Mouse (Mus musculus) T-helper 1 cell (primary cell): ENCODE results near the gene Gm38392.

Experiments used
- in situ Hi-C: fragments of 300-600 bp; cut with MboI, MseI; formaldehyde crosslinking; loops from one replicate; pipeline ENCODE4 v1.15.1; 2025; ENCODE audit warnings: high pct_unique_total_duplicates

Gm38392 gene

DNA sequence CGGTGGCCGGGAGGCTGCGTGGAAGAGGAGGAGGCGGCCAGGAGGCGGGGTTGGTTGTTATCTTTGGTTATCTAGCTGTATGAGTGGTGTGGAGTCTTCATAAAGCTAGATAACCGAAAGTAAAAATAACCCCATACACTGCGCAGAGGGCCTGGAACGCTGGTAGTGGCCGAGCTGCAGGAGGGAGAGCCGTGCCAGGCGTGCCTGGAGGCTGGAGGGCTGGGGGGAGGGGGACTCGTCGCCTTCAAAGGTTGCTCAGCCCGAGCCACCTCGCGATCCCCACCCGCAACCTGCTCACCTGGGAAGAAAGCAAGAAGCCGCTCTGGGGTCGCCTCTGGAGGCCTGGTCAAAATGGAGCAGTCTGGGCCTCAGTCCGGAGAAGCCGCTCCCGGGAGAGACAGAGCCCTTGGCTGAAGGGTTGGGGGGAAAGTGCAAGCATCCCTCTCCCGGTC is 71.4 kb downstream of the Gm38392 start:
- in situ Hi-C loops: no loop called here

DNA sequence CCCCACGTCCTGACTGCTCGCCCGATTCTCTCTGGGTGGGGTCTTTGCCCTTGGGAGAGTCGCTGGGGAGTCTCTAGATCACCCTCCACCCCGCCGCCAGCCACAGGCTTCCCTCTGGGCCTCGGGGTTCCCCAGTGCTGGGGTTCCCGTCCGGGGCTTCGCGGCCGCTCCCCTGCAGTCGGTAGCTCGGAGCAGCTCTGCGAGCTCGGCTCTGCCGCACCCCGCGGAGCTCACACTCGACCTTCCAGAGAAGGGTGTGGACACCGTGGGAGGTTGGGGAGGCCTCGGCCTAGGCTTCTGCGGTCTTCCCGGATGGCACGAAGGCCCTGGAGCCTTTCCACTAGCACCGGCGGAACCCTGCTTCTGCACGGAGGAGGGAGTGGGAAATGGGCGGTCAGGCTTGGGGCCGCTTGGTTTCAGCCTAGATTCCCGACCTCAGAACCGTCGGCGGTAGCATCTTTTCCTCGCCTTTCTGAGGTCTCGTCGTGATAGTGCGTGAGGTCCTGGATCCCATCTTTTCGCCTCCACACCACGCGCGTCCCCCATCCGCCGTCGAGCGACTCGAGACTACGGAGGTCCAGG is 71.9 kb downstream of the Gm38392 start:
- in situ Hi-C loops: no loop called here

DNA sequence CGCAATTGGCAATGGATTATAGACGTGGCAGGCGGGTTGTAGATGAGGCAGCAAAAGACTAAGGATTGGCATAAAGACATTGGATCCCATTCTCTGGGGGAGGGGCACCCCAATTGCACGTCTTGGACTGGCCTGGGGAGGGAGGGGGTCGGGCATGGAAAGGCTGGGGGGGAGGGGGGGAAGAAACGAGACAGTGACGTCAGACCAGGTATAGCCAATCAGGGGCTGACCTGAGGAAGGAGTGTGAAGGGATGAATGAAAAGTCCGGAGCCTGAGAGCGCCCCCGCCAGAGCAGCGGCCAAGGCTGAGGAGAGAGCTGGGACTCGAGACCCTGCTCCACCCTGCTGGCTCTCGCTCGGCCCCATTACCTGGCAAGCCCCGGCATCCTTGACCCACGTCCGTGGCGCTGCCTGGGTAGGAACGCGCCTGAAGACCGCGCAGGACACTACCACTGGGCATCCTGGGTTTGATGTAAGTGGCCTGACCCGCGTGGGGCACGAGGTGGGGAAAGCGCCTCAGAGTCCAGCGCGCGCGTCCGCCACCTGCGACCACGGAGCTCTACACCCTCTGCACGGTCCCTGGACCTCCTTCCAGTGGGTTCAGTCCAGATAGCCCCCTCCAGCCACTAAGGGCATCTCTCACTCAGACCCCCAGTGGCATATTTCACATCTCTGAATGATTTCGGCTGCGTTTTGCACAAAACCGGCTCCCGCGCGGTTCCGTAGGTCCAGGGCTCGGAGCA is 72.6 kb downstream of the Gm38392 start:
- in situ Hi-C loops: no loop called here

DNA sequence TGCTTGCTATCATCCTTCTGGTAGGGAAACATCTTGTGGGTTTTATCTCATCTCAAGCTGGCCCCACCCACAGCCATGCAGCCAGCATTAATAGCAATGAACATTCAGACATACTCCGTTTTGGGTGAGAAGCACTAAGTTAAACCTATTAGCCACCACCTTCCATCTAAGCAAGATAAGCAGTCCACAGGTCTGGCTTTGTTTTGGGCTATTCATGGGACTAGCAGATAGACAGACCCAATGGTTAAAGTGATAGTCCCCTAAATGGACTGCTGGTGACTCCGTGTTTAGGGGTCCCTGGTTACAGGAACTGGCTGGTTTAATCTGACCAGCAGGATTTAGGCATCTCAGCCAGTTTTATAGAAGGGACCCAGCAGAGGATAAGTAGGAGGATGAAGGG is 74.0 kb downstream of the Gm38392 start:
- in situ Hi-C loops: no loop called here

DNA sequence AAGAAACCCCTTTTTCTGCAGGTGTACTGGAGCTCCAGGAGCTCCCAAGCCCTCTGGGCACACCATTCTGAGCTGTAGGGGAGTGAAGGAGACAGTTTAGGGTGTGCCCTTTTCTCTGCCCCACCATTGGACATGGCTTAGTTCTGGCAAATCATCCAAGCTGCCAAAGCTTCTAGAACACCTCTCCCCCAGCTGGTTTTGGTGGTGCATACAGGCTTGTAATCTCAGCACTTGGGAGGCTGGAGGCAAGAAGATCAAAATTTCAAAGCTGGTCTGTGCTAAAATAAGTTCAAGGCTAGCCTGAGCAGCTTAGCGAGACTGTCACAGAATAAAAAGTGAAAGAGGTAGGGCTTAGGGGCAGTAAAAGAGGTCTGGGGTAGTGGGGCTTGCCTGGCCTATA is 74.7 kb downstream of the Gm38392 start:
- in situ Hi-C loops: no loop called here

DNA sequence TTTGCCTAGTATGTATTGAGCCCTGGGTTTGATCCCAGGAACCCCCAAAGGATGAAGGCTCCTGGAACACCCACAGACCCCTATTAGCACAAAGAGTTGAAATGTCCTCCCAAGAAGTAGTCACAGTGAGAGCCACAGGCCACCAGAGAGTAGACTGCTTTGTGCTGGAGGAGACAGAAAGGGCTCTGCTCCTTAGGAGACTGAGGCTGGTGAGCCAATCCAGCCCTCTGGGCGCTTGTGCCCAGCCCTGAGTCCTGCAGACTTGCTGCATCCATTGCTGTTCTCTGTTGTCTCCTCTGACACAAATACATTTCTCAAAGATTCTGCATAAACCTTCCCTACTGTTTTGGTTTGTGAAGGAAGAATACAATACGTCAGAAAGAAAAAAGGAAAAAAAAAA is 76.1 kb downstream of the Gm38392 start:
- in situ Hi-C loops: no loop called here

DNA sequence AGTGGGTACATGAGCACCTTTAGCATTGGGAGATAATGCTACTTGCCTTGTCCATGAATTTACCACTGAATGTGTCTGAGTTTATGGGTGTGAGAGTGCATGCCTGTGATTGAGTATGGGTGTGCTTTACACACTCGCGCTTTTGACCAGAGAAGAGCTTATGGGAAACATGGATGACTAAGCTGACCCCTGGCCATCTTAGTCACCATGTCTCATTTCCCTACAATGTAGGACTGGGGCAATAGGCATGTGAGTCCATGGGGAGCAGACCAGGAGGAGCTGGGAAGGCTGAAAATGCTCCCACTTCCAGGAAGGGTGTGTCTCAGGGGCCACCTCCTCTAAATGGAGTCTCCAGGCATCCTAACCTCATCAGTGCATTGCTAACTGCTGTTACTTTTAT is 76.9 kb downstream of the Gm38392 start:
- in situ Hi-C loops: no loop called here

DNA sequence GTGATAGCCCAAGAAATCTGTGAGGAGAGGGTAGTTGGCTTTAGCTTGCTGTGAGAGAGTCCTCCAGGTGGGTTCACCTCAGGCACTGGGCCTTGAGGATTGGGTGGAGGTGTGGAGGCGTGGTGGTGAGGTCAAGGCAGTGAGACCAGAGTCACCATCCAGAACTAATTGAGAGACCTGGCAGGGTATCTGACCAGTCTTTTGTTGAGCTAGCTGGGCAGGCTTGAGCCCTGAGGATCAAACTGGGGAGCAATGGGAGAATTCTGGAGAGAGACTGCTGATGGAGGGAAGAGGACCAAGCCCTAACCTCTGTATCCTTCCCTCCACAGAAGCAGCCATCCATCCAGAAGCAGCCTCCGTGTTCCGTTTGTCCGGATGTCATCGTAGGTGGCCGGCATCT is 77.7 kb downstream of the Gm38392 start:
- in situ Hi-C loops: no loop called here

DNA sequence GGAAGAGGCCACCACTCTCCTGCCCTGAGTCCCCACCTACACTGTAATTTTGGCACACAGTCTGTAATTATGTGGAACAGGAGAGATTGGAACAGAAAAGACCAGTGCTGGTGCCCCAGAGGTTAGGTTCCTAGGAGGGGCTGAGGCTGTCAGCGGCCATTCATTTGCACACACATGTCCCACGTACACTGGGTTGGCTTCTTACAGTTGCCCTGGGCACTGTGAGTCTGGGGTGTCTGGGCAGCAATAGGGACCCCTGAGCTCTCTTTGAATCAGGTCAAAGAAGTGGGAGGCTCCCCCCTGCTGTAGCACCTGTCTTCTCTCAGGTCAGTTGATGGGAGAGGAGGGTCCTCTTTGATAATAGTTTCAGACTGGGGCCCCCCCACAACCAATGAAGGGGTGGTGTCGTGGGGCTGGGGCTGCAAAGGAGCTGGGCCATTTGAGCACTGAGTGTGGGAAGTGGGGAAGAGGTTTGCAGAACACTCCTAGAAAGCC is 78.7 kb downstream of the Gm38392 start:
- in situ Hi-C loops: no loop called here

DNA sequence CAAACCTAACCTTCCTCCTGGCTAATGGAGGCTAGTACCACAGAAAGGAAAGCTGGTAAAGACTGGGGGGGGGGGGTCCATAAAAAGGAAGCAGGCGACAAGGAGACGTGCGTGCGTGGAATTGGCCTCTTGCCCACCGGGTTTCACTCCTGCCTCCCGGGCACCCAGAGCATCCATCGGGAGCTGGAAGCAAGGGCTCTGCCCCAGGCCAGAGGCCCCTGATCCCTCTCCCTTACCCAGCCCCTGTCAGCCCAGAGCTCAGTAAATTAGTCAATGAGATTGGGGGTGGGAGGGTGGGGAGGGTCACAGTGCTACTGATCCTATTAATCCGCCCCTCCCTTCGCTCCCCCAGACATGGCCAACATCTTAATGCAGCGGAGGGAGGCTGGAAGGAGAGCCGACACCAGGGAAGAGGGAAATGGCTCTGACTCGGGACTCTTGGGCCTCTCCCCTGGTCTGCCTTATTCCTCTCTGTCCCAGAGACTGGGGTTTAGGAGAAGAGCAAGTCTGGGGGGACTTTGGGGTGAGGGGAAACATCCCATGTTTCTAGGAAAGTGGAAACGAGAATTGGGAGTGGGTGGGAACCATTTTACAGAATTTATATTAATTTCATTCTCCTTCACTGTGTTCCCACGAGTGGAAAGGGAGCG is 79.4 kb downstream of the Gm38392 start:
- in situ Hi-C loops: no loop called here

DNA sequence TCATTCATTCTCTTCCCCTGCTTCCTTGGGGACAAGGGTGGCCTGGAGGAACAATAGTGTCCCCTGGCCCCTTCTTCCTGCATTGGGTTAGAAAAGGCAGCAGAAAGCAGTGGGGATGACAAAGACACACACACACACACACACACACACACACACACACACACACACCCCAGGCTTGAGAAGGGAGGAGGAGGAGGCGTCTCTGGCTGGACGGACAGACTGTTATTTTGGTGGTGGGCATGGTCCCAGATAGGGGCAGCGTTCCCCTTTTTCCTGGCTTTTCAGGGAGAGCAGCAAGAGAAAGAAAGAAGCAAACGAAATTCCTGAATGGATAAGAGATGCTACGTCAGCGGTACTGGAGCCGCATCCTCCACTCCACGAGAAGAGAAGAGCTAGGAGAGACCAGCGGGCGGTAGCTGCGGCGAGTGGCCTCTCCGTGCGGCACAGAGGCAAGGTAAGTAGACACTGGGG is 80.1 kb downstream of the Gm38392 start:
- in situ Hi-C loops: no loop called here

DNA sequence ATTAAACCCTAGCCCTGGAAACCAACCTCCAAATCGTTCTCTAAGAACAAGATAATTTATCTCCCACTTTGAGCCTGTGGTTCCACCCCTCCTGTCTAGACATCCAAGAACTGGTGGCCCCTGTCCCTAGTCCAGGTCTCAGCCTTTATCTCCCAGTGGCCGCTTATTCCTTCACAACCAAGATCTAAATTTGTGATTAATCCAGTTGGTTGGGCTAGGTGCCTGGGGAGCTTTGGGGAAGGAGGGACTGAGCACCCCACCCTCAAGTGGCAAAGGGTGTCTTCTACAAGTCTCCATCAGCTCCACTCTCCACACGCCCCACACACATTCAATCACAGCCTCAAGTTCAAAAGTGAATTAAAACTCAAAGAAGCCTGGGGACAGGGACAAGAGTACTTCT is 80.5 kb downstream of the Gm38392 start:
- in situ Hi-C loops: no loop called here

DNA sequence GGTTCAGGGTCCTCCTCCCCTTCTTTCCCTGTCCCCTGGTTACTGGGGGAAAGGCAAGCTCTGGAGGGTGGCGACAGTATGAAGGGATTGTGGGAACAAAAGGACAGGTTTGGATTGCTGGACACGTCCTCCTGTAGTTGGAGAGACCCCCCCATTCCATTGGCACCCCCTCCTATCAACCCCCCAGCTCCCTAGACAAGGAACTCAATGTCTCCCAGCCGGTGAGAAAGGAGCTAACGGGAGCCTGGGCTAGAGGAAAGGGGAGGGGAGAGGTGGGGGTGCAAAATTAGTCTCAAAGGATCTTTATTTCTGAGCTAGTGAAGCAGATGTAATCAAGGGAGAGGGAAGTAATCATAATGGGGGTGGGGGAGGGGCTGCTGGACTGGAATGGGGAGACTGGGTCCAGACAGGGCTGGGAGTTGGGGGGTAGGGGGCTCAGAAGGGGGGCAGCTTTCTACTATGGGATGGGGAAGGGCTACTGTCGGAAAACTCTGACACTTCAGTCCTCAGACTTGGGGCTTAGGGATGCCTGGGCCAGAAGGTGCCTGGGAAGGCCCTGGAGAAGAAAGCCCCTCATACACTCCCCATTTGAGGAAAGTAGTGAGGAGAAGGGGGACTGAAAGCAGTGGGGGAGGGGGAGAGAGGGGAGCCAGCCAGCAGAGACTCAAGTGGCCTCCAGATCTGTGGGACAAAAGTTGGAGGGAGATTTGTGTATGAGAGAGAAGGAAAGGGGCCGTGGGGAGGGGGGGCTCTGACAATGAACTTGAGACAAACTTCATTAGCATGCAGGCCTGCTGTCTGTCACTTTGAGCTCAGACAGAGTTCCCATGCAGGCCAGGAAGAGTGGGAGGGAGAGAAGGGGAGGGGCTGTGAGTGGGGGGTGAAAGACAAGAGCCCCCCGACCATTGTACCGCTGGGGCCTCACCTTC is 81.2 kb downstream of the Gm38392 start:
- in situ Hi-C loops: no loop called here

DNA sequence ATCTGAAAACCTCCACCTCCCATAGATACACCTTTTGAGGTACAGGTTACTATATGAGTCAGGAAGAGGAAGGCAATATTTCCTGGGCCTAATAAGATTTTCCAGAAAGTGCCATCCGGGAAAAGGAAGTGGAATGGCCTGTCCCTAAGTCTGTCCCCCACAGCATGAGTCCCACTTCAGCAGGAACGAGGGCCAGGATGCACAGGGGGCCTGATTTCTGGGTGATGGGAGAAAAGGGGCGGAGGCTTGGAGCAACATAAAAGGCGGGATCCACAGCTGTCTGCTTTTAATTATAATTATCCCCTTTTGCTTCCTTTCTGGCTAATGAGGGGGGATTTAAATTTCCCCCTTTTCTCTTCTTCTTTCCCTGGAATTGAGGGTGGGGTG is 81.8 kb downstream of the Gm38392 start:
- in situ Hi-C loops: no loop called here

DNA sequence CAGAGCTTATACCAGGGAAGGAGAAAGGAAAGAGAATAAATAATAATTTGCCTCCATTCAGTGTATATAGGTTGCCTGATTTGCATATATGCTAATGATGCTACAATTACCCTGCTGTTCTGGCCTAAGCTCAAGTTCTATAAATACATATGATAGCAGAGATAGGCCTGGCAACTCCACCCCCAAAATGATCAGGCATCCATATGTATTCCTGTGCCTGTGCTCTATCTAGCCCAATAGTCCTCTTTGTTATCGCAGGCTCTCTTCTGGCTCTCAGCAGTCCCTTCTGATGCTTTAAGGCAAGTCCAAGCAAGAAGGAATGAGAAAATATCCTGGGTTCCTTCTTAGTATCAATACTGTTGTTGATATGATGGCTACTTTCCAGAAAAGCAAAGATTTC is 82.3 kb downstream of the Gm38392 start:
- in situ Hi-C loops: no loop called here

DNA sequence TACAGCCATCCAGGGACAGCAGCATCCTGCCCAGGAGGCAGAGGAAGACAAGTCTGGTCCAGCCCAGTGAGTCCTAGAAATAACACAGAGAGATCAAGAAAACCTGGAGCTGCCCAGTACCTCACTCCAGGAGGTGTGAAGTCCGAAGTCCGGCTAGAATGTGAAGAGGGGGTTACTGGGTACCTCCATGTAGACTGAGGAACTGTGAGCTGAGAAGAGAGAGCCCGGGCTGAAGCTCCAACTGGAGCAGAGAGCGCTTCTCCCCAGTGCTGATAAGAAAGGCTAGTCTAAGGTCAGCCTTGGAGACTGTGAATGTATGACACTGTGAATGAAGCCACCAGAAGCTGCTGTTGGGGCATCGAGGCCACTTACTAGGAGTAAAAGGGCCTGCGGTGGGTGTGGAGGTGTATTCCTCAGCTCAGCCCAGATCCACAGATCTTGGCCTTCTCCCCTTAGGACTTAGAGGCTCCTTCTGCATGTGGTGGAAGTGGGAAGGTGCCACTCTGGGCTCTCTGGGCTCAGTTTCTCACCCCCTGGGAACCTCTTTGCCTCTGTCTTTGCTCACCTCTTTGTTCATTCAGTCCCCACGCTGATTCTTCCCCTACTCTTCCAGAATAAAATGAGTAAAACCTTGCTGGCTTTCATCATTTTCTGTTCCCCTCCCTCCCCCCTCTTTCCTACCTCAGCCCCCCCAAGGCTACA is 82.9 kb downstream of the Gm38392 start:
- in situ Hi-C loops: no loop called here

DNA sequence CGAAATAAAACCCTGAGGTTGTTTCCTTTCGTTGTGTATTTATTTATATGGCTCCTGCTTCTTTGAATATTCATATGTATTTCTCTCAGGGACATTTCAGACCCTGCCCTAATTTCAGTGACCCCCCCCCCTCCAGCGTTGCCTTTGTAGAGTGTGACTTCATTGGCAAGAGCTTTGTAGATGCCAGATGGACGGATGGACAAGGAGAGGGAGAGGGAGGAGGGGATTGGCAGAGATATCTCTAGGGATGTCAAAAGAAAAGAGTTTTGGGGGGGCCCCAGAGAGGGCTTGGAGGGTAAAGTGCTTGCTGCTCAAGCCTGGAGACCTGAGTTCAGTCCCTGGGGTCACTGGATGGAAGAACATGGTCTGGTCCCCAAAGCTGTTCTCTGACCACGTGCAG is 83.6 kb downstream of the Gm38392 start:
- in situ Hi-C loops: no loop called here

DNA sequence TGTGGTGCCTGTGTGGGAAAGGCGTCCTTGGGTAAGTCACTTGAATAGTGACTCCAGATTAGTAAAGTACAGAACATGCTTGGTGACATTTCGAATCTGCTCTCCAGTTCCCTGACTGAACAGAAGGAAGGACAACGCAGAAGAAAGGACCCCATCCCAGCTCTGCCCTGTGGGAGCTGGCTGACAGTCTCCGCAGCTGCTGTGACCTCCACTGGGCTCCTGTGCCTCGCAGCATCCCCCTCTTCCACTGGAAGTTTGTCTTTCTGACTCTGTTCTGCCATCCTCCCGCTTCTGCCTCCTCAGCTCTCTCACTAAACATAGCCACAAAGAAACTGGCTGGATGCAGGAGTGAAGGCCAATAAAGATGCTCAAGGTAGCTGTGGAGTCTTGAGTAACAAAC is 84.0 kb downstream of the Gm38392 start:
- in situ Hi-C loops: no loop called here

DNA sequence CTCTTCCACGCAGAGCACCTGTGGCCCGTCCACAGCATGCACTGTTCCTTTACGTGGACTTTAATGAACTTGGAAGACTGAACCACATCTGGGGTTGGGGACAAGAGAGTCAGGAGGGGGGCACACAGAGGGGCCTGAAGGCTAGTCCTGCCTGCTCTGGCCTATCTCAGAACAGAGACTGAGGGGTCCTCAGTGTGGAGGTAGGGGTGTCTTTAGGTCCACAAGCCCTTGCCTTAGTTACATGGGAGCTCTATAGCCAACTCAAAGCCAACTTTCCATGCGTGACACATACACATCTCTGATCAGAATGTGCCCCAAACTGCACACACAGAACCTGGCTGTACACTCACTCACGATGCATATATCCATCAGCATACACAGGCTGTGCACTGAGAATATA is 85.4 kb downstream of the Gm38392 start:
- in situ Hi-C loops: no loop called here

DNA sequence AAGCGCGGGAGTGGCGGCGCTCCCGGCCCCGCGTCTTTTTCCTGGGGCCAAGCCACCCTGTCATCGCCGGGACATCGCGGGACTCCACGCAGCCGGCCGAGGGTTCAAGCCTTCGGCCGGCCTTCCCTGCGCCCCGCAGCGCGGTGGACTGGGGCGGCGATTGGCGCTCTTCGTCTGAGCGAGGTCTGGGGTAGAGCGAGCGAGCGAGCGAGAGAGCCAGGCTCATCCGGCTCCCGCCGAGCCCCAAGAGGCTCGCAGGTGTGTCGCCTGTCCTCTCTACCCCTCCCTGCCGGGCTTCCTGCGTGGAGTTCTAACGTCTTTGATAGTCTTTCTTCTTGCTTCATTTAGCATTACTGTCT is 86.1 kb downstream of the Gm38392 start:
- in situ Hi-C loops: no loop called here
